Mouse (Mus musculus) cerebellum, adult (tissue): ENCODE data around the gene Gsn.
A peak's percentile ranks its signal among the peaks of the same experiment; 100 is the strongest.

Experiments
- ATAC-seq: cut with Nextera tagmentation; 2 replicates; pipeline ENCODE4 v1.9.2; 2017; ENCODE audit warnings: mild to moderate bottlenecking, moderate library complexity, mixed read lengths; ENCODE audit not compliant: insufficient number of reproducible peaks, low FRiP score, low TSS enrichment

Gene Gsn

DNA sequence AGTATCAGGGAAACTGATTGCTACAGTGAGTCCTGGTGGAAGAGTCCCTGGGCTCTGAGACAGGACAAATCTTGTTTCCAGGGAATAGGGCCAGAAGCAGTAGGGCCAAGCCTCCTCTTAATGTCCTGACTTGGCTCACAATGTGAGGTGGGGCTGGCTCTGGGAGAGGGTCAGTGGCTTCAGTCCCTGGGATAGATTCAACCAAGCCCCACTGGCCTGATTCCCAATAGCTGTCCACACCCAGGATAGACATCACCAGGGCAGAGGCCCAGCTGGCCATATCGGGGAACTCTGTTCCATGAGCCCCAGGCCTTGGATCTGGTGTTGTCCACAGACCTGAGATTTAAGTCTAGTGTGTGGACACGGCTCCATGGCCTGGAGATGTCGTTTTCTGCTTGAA is 21.5 kb downstream of the Gsn start:
- ATAC-seq = no peak

DNA sequence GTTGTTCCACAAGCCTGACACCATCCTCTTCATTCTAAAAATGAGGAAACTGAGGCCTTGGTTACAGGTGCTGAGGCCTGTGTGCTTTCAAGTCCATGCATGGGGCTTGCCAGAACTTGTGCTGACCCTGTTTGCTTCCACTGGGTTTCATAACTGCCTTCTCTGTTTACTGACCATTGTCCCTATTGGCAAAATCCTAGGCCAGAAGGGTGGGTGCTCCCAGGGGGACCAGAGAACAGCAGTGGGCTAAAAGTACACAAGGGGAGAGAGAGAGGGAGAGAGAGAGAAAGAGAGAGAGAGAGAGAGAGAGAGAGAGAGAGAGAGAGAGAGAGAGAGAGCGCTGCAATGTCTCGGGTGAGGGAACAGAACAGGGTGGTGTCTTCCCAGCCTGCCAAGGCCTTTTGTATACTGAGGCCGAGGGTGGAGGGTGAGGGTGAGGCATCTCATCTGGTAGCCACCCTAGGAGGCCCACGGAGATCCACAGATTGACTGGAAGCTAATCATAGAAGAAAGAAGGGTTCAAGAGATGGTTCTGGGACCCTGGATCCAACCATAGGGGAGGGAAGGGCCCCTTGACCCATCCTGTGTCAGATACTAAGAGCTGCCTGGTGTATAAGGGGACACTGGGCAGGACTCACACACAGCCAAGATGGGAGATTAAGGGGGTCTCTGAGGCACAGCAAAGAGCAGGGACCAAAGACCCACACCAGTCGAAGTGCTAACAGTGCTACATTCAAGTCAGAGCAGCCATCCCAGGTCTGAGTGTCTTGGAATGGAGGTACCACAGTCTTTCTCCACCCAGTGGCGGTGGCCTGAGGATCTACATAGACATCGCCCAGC is 22.4 kb downstream of the Gsn start:
- no peak for ATAC-seq

DNA sequence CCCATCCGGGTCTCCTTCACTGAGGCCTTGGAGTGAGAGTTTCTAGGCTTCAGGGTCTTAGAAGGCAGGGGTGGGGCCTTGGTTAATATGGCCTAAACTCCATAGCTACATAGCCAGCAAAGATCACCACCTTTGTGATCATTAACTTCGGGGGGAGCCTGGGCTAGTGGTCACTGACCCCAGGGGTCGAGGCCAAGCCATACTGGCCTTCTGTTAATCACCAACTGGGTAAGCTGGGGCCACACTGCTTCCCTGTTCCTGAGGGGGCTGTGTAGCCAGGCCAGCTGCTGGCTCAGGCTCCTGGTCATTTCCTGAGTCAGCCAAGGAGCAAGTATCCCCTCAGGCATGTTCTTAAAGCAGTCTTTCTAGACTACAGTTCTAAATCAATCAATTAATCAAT is 23.8 kb downstream of the Gsn start:
- ATAC-seq = no peak

DNA sequence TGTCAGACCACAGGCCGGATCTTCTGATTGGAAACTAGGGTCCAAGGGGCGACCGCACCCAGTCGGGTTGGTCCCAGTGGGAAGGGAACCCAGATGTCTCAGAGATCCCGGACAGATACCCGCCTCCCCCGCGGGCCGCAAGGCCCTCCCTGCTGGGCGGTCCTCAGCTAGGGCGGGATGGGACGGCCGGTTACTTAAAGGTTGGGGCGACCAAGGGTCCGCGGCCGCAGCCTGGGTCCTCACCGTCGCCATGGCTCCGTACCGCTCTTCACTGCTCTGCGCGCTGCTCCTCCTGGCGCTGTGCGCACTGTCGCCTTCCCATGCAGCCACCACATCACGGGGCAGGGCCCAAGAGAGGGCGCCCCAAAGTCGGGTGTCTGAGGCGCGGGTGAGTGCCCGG is 26.0 kb downstream of the Gsn start:
- no peak for ATAC-seq

DNA sequence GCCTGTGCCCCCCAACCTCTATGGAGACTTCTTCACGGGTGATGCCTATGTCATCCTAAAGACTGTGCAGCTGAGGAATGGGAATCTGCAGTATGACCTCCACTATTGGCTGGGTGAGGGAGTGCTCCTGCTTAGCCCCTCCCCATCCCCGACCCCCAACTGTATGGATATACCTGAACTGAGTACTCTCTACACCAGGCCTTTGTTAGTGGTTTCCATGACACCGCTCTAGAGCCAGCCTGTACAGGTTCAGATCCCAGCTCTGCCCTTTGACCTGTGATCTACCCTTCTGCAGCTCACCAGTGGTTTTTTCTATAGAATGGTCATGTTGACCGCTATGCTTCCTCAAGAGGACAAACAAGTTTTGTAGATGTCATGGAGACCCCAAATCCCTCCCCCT is 27.8 kb downstream of the Gsn start:
- no peak for ATAC-seq

DNA sequence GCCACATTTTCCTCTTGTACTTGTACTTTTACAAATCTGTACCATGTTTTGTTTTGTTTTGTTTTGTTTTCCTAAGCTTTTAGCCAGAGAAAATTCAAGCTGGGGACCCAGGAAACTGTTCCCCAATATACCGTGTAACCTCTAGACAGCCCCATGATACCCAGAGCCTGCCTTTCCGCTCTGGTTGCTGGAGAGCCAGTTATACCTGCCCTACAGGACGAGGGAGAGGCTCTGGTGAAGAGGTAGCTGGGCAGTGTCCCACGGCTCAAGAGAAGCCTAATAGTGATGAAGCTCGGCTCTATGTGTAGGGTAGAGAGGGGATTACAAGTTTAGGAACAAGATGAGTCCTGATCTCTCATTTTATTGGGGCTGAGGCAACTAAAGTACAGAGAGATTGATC is 29.0 kb downstream of the Gsn start:
- no peak for ATAC-seq

DNA sequence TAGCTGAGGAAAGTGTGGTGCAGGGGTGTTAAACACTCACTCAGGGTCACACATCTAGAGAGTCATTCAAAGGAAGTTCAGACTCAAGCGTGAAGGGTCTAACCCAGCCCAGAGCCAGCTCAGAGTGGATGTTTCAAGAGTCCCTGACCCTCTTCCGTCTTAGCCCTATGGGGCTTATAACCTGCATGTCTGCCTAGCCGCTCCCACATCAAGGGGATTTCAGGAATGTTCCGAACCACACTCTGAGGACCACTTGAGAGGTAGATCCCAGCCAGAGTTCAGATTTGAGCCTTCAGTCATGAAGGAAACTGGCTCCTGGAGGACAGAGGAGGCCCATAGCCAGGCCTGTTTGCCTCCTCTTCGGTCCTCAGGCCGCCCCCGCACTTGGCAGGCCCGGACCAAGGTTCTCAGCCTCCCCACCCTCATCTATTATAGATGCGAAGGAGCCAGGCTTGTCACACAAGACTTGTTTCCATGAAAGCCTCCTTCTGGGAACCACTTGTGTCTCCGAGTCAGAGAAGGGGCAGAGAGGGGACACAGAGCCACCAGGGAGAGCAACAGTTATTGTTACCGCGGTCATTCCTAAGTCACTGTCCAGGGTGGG is 30.9 kb downstream of the Gsn start:
- no peak for ATAC-seq

DNA sequence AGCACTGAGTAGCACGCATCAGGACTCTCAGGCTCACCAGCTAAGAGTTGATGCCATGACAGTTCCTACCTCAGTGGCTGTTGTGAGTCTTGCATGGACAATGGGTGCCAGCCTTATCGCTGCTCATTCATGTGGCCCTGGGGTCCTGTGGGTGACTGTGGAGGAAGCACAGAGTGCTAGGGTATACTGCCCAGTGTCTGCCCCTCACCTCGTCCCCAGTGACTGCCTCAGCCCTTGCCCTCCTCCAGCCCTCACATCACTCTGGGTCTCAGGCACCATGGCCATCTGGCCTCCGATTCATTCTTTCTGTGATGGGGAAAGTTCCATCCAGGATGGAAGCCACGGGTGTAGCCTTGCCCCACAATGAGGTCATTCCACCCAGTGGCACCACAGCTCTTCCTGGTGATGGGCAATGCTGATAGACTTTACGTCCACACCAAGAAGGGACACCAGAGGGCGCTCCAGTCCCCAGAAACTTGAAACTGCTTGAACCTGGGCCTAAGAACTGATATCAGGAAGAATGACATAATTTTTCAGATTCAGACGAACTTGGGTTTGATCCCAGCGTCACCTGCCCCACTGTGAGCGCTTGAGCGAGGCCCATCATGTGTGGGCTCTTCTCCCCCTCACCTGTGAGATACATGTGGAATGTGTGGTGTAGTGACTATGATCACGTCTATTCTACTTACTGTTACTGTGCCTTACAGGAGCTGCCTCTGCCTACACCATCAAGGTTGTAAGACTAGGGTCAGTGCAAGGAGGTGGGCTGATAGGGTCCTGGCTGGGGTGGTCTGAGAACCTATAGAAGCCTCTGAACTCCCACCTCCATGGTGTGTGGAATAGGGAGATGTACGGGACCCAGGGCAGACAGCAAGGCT is 32.8 kb downstream of the Gsn start:
- peak; percentile 27; the same call in 1 of the 2 replicates for ATAC-seq

DNA sequence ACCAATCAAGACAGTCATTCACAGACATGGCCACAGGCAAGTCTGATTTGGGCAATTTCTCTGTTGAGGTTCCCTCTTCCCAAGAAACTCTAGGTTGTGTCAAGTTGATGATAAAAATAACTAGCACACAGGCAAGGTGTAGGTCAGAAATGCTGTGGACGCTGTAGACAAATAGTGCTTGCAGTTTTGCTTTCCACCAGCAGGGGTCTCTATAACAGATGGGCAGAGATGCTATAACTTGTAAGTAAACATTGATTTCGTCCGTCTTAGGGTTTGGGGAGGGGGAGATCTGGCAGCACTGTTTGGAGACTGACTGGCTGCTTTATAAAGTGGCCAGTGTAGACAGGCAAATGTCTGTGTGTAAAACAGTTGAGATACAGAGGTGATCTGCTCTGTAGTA is 35.7 kb downstream of the Gsn start:
- no peak for ATAC-seq

DNA sequence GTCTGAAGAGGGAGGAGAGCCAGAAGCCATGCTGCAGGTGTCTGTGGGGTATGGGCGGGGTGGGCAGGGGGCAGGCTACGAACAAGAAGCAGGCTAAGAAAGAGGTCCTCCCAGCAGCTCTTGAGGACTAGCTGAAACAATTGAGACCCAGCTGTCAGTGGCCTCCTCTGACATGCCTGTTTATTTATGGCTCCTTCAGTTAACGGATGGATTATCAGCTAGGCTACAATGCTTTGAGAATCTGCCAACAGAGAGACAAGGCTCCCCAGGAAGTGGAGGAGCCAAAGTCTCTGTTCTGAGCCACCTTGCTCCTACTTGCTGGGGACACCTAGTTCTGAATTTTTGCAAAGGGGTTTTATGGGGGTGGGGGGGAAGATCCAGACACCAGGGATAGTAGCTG is 36.5 kb downstream of the Gsn start:
- ATAC-seq = no peak

DNA sequence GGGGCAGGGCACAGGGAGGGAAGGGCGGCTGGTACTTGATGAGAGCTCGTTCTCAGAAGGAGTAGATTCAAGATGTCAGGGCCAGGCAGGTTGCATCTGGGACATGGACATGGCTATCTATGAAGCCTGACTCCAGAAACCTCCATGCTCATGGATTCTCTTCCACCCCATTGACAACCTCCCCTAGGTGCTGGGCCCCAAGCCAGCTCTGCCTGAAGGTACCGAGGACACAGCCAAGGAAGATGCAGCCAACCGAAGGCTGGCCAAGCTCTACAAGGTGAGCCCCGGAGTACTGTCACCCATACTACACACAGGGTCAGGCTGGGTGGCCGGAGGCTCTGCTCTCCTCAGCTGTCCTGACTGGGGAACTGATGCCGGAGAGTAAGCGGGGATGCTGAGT is 37.1 kb downstream of the Gsn start:
- no peak for ATAC-seq

DNA sequence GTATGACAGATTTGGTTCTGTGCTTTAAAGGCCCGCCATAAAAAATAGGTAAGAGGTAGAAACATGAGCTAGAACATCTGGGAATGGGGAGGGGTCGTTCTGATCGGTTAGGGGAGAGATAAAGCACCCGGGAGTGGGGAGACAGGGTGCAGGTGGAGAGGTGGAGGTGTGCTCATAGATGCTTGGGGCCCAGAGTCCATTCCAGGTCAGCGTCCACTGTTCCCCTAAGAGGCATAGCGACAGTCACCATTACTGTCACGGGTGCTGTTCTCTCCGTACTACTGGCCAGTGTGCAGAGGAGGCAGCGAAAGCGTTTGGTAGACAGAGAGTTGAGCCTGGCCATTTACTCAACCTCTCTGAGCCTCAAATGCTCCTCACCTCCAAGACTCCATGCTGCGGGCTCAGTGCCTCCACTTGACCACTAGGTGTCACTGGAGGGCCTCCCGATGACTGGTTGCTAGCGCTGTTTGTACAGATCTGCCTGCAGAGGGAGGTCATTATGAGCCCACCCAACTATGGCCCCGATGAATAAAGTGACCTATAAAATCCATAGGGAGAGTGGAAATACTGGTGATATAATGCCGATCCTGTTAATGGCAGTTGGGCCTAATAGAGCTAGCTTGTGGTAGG is 41.6 kb downstream of the Gsn start:
- ATAC-seq = peak; percentile 67

DNA sequence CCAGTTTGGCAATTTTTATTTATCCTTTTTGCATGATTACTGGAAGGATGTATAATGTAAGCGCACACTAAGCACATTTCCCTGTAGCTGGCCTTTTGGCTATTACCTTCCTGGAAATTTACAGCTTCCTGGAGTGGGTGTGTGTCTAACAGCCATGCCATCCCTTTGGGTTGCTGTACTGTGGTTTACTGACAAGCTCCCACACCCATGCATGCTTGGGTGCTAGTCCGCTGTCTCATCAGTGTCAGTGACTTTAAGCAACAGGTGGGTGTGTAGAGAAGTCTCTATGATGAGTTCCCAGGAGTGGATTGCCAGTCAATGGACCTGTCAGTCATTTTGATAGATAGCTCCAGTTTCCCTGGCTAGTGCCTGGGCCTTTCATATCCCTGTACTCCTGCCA is 43.3 kb downstream of the Gsn start:
- no peak for ATAC-seq

DNA sequence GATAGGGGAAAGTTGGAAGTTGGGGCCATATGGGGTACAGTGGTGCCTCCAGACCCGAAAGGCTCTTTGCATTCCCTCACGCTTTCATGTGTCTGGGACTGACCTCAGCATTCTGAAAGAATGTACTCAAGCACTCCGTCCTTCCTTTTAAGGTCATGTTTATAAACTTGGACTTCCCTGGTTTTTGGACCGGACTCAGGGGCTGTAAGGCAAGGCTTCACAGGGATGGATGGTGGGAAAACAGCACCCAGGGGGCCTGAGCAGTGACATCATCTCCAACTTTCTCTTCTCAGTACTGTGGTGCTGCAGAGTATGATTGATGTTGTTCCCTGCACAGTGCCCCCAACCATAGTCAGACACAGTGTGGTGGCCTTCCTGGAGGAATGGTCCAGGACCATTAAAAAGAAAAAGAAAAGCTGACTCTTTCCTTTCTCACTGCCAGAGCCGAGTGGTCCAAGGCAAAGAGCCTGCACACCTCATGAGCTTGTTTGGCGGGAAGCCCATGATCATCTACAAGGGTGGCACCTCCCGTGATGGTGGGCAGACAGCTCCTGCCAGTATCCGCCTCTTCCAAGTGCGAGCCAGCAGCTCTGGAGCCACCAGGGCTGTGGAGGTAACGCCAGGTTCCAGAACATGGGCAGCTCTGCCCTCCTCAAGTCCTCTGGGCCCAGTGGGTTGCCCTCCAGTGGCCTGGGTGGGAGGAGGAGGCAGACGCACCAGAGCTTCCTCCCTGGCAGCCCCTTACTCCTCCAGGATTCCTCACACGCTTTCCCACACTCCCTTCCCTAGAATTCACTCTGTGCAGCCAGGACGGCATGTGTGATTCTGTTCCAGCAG is 46.1 kb downstream of the Gsn start:
- ATAC-seq = no peak

DNA sequence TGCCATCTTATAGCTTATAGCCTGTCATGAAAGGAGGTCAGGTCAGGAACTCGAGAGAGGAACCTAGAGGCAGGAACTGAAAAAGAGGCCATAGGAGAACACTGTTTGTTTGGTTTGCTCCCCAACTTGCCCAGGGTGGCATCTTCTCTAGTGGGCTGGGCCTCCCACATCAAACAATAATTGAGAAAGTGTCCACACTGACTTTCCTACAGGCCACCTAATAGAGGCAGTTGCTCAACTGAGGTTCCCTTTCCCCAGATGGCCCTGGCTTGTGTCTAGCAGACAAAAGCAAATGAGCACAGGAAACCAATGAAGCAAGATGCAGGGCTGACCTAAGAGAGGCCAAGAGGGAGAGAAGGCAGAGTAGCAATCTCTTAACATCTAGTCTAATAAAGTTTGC is 52.0 kb downstream of the Gsn start:
- no peak for ATAC-seq

DNA sequence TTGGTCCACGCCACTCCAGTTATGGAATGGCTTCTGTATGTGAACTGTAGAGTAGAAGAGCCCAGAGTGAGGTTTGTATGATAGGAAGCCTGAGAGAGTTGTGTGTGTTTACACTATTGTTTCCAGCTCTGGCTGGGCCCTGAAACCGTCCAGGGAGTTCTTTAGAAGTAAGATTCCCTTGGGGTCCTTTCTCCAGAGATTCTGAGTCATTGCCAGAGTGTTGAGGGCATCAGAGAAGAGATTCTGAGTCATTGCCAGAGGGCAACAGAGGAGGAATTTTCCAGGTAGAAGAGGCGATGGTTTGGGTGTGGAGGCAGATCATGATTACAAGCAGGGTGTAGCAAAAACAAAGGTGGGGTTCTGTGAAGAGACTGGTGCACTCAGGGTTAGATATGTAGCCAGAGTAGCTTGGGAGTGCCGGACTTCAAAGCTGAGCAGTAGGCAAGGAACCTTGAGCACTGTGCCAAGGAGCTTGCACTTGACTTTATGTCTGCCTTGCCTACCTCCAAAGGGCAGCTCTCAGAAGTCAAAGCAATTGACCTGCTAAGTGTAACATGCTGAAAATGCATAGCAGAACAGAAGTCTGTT is 53.8 kb downstream of the Gsn start:
- no peak for ATAC-seq

DNA sequence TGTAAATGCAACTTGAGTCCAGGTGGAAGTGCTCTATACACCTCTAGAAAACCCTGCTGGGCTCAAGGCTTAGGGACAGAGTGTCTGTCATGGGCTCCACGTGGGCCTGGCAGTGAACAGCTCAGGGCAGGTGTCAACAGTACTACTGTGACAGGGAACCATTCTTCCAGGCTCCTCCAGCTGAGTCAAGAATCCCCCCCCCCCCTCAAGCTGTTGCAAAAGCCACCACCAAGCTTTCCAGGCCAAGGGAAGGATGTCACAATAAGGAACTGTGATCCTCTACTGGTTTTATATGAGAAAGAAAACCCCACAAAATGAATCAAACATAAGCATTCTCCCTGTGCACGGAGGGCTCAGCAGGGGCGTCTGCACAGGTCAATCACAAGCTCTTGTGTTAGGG is 58.1 kb downstream of the Gsn start:
- ATAC-seq = no peak

DNA sequence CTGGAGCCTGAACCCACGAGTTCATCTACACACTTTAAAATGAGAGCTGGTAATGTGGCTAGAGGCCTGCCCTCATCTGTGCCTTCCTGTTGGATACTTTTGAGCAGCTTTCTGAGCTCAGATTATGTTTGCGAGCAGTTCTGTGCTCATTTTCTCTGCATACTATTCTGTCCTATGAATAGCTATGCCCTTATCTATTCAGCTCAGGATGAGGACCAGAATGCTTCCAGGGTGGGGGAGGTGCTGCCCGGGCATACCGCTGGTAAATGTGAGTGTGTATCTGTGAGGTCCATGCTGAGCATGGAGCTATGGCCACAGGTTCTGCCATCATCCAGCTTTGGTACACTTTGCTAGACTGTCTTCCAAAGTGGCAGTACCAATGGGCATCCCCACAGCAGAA is 61.4 kb downstream of the Gsn start:
- no peak for ATAC-seq

DNA sequence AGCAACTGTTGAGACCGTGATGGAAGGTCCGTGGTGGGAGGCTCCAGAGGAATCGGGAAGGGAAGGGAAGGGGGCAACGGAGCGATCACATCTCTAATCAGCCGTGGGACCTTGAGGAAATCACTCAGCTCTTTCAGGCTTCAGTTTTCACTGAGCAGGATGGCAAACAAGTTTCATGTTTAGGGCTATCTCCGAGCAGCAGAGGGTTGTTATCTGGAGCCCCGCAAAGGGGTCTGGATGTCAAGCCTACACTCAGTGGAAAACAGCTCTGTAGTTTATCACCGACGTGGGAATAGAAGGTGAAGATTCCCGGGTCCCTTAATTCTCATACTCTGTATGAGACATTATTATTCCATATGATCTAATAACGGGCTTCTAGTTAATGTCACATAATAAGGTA is 62.2 kb downstream of the Gsn start:
- no peak for ATAC-seq

DNA sequence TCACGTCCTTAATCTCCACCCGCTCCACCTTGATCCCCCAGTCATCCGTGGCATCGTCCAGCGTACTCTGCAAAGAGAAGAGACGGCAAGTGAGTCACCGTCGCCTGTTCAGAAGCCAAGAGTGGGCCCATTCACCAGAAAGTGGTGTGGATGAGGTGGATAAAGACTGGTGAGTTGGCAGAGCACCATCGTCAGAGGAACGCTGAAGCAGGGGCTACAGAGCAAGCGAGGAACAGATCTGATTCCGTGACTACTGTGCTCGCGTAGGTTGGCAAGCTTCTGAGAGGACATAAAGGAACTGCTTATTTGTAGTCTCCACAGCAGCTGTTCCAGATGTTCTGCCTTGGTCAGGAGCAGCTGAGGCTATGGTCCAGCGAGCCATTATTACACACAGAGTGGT is 64.2 kb downstream of the Gsn start:
- no peak for ATAC-seq
